Comparison of ENCODE assay signal across 8 mouse cellular contexts in genomic region chr11:51646751-51647667, GRCm38 (mm10). TPM values are rescaled to one million over a fixed set of nuclear protein-coding genes. Genes with fewer than 3 reads are reported as not detected.
DNase-seq lines count a peak whose midpoint lies in the region; ATAC-seq lines count a peak whose summit lies in the region.

No protein-coding gene starts in this region.

- H3K27ac ChIP-seq in midbrain, embryonic 12.5 days (replicated peaks), result 0 out of 2 replicates have a peak overlapping the region, but pooled peaks have one; percentile 4
- H3K27ac ChIP-seq in midbrain, embryonic 14.5 days (replicated peaks; ENCODE audit: low read depth, low read length), result no peak overlapping the region
- peak overlapping the region; percentile 7 for H3K27ac ChIP-seq in hindbrain, embryonic 15.5 days (replicated peaks)
- 0 out of 2 replicates have a peak overlapping the region, but pooled peaks have one; percentile 1 for H3K27ac ChIP-seq in liver, embryonic 12.5 days
- H3K27ac ChIP-seq in stomach, embryonic 16.5 days (ENCODE audit: low read length), result peak overlapping the region; percentile 48

- peaks cover 31% of the 10 kb centered on the region for H3K4me1 ChIP-seq in midbrain, embryonic 12.5 days
- H3K4me1 ChIP-seq in midbrain, embryonic 14.5 days (ENCODE audit: control insufficient read depth, insufficient read depth, low read length), result peaks cover 16% of the 10 kb centered on the region
- peaks cover 42% of the 10 kb centered on the region for H3K4me1 ChIP-seq in hindbrain, embryonic 15.5 days (replicated peaks)
- H3K4me1 ChIP-seq in liver, embryonic 12.5 days, result peaks cover 52% of the 10 kb centered on the region
- peaks cover 24% of the 10 kb centered on the region for H3K4me1 ChIP-seq in stomach, embryonic 16.5 days (ENCODE audit: control insufficient read depth, insufficient read depth, low read length)

- no peaks in the 10 kb centered on the region for H3K9me3 ChIP-seq in midbrain, embryonic 12.5 days
- no peaks in the 10 kb centered on the region for H3K9me3 ChIP-seq in midbrain, embryonic 14.5 days (ENCODE audit: control insufficient read depth, low read length)
- H3K9me3 ChIP-seq in hindbrain, embryonic 15.5 days, result no peaks in the 10 kb centered on the region
- H3K9me3 ChIP-seq in liver, embryonic 12.5 days (replicated peaks), result no peaks in the 10 kb centered on the region
- no peaks in the 10 kb centered on the region for H3K9me3 ChIP-seq in stomach, embryonic 16.5 days (replicated peaks; ENCODE audit: control insufficient read depth, low read length)

- 86% methylated on average over 15 of the region's 15 CpGs for WGBS in midbrain, embryonic 12.5 days
- 86% methylated on average over 15 of the region's 15 CpGs for WGBS in midbrain, embryonic 14.5 days
- 69% methylated on average over 15 of the region's 15 CpGs for WGBS in hindbrain, embryonic 15.5 days
- 38% methylated on average over 15 of the region's 15 CpGs for WGBS in liver, embryonic 12.5 days (ENCODE audit: insufficient replicate concordance)
- WGBS in stomach, embryonic 16.5 days, result 61% methylated on average over 15 of the region's 15 CpGs

- H3K9ac ChIP-seq in midbrain, embryonic 12.5 days (replicated peaks), result no peak overlapping the region
- H3K9ac ChIP-seq in midbrain, embryonic 14.5 days (replicated peaks; ENCODE audit: low read length), result no peak overlapping the region
- no peak overlapping the region for H3K9ac ChIP-seq in hindbrain, embryonic 15.5 days
- no peak overlapping the region for H3K9ac ChIP-seq in liver, embryonic 12.5 days
- H3K9ac ChIP-seq in stomach, embryonic 16.5 days (ENCODE audit: low read length), result peak overlapping the region; percentile 44; the same call in 1 of the 2 replicates

- no peak overlapping the region for H3K4me2 ChIP-seq in midbrain, embryonic 12.5 days (replicated peaks)
- no peak overlapping the region for H3K4me2 ChIP-seq in midbrain, embryonic 14.5 days (ENCODE audit: low read length)
- 0 out of 2 replicates have a peak overlapping the region, but pooled peaks have one; percentile 6 for H3K4me2 ChIP-seq in hindbrain, embryonic 15.5 days
- H3K4me2 ChIP-seq in liver, embryonic 12.5 days, result no peak overlapping the region
- peak overlapping the region; percentile 27; the same call in 1 of the 2 replicates for H3K4me2 ChIP-seq in stomach, embryonic 16.5 days (ENCODE audit: low read depth, low read length)

- 0 out of 2 replicates have a peak, but pooled peaks cover 3% of the 10 kb centered on the region for H3K36me3 ChIP-seq in midbrain, embryonic 12.5 days
- no peaks in the 10 kb centered on the region for H3K36me3 ChIP-seq in midbrain, embryonic 14.5 days (ENCODE audit: control insufficient read depth, insufficient read depth, low read length)
- 0 out of 2 replicates have a peak, but pooled peaks cover 9% of the 10 kb centered on the region for H3K36me3 ChIP-seq in hindbrain, embryonic 15.5 days
- peaks cover 2% of the 10 kb centered on the region; the same call in 1 of the 2 replicates for H3K36me3 ChIP-seq in liver, embryonic 12.5 days
- no peaks in the 10 kb centered on the region for H3K36me3 ChIP-seq in stomach, embryonic 16.5 days (ENCODE audit: control insufficient read depth, insufficient read depth, low read length)

- DNase-seq in midbrain, embryonic 14.5 days, result no peak
- DNase-seq in embryo, embryonic 9.5 days (ENCODE audit: extremely low spot score), result peak; percentile 29
- no peak for DNase-seq in T-cell, adult 2 months (ENCODE audit: low spot score)
- DNase-seq in gastrocnemius, postnatal 4 days (ENCODE audit: low spot score in 2 of 2), result no peak

- peaks cover 29% of the 10 kb centered on the region for H3K27me3 ChIP-seq in midbrain, embryonic 12.5 days
- H3K27me3 ChIP-seq in midbrain, embryonic 14.5 days (ENCODE audit: control insufficient read depth, insufficient read depth, low read length), result peaks cover 13% of the 10 kb centered on the region; the same call in 1 of the 2 replicates
- peaks cover 3% of the 10 kb centered on the region; the same call in 1 of the 2 replicates for H3K27me3 ChIP-seq in hindbrain, embryonic 15.5 days
- H3K27me3 ChIP-seq in liver, embryonic 12.5 days (replicated peaks), result peaks cover 68% of the 10 kb centered on the region
- H3K27me3 ChIP-seq in stomach, embryonic 16.5 days (ENCODE audit: control insufficient read depth, insufficient read depth, low read length), result no peaks in the 10 kb centered on the region

- no peak overlapping the region for H3K4me3 ChIP-seq in midbrain, embryonic 12.5 days
- H3K4me3 ChIP-seq in midbrain, embryonic 14.5 days (replicated peaks; ENCODE audit: low read depth, low read length), result no peak overlapping the region
- H3K4me3 ChIP-seq in hindbrain, embryonic 15.5 days, result no peak overlapping the region
- no peak overlapping the region for H3K4me3 ChIP-seq in liver, embryonic 12.5 days
- no peak overlapping the region for H3K4me3 ChIP-seq in stomach, embryonic 16.5 days (replicated peaks; ENCODE audit: low read length)

- ATAC-seq in midbrain, embryonic 12.5 days (ENCODE audit: low FRiP score, low read depth), result no peak
- no peak for ATAC-seq in midbrain, embryonic 14.5 days (ENCODE audit: low FRiP score, low TSS enrichment)
- ATAC-seq in hindbrain, embryonic 15.5 days (ENCODE audit: low FRiP score, low read depth), result no peak
- ATAC-seq in liver, embryonic 12.5 days, result no peak
- ATAC-seq in stomach, embryonic 16.5 days (ENCODE audit: insufficient read depth, low FRiP score), result no peak

RNA-seq across cellular contexts. Expression of gene N4bp3, which starts 3.6 kb away (rescaled TPM):
- 10.7 and 11.8 TPM in 2 replicates for polyA plus RNA-seq in midbrain, embryonic 12.5 days (2016; fragmentation: Nextera tagmentation; extraction: Ambion mirVana)
- 11.6 and 15.2 TPM in 2 replicates for polyA plus RNA-seq in midbrain, embryonic 14.5 days (2014; fragmentation: Nextera tagmentation; extraction: Ambion mirVana)
- polyA plus RNA-seq in hindbrain, embryonic 15.5 days (2015; fragmentation: Nextera tagmentation; extraction: Ambion mirVana), result 25.8 and 29.8 TPM in 2 replicates
- 4.9 and 5.3 TPM in 2 replicates for polyA plus RNA-seq in liver, embryonic 12.5 days (2016; fragmentation: Nextera tagmentation; extraction: Ambion mirVana)
- 20.7 and 21.0 TPM in 2 replicates for polyA plus RNA-seq in stomach, embryonic 16.5 days (2015; fragmentation: Nextera tagmentation; extraction: Ambion mirVana)
- total RNA-seq in gastrocnemius, postnatal 4 days (2021), result 10 to 100 TPM; 20.9 to 22.7 TPM

RNA-seq across cellular contexts. Expression of gene D930048N14Rik, which starts 3.7 kb away (rescaled TPM):
- 0.51 TPM in 2 replicates for polyA plus RNA-seq in midbrain, embryonic 12.5 days (2016; fragmentation: Nextera tagmentation; extraction: Ambion mirVana)
- polyA plus RNA-seq in midbrain, embryonic 14.5 days (2014; fragmentation: Nextera tagmentation; extraction: Ambion mirVana), result 0.85 and 1.00 TPM in 2 replicates
- 1.2 and 1.4 TPM in 2 replicates for polyA plus RNA-seq in hindbrain, embryonic 15.5 days (2015; fragmentation: Nextera tagmentation; extraction: Ambion mirVana)
- polyA plus RNA-seq in liver, embryonic 12.5 days (2016; fragmentation: Nextera tagmentation; extraction: Ambion mirVana), result 0.84 and 0.95 TPM in 2 replicates
- polyA plus RNA-seq in stomach, embryonic 16.5 days (2015; fragmentation: Nextera tagmentation; extraction: Ambion mirVana), result 5.9 and 6.4 TPM in 2 replicates
- 1 to 10 TPM; 1.1 to 1.6 TPM for total RNA-seq in gastrocnemius, postnatal 4 days (2021)

RNA-seq across cellular contexts. Expression of gene Rmnd5b, which starts 11.3 kb away (rescaled TPM):
- 44.3 and 46.8 TPM in 2 replicates for polyA plus RNA-seq in midbrain, embryonic 12.5 days (2016; fragmentation: Nextera tagmentation; extraction: Ambion mirVana)
- 79.2 and 87.7 TPM in 2 replicates for polyA plus RNA-seq in midbrain, embryonic 14.5 days (2014; fragmentation: Nextera tagmentation; extraction: Ambion mirVana)
- 74.2 and 79.6 TPM in 2 replicates for polyA plus RNA-seq in hindbrain, embryonic 15.5 days (2015; fragmentation: Nextera tagmentation; extraction: Ambion mirVana)
- polyA plus RNA-seq in liver, embryonic 12.5 days (2016; fragmentation: Nextera tagmentation; extraction: Ambion mirVana), result 30.4 and 34.4 TPM in 2 replicates
- 40.0 and 41.3 TPM in 2 replicates for polyA plus RNA-seq in stomach, embryonic 16.5 days (2015; fragmentation: Nextera tagmentation; extraction: Ambion mirVana)
- 10 to 100 TPM; 20.9 to 23.0 TPM for total RNA-seq in gastrocnemius, postnatal 4 days (2021)

RNA-seq across cellular contexts. Expression of gene Nhp2, which starts 27.5 kb away (rescaled TPM):
- polyA plus RNA-seq in midbrain, embryonic 12.5 days (2016; fragmentation: Nextera tagmentation; extraction: Ambion mirVana), result 118 and 128 TPM in 2 replicates
- polyA plus RNA-seq in midbrain, embryonic 14.5 days (2014; fragmentation: Nextera tagmentation; extraction: Ambion mirVana), result 107 and 115 TPM in 2 replicates
- 105 TPM in 2 replicates for polyA plus RNA-seq in hindbrain, embryonic 15.5 days (2015; fragmentation: Nextera tagmentation; extraction: Ambion mirVana)
- polyA plus RNA-seq in liver, embryonic 12.5 days (2016; fragmentation: Nextera tagmentation; extraction: Ambion mirVana), result 217 and 228 TPM in 2 replicates
- polyA plus RNA-seq in stomach, embryonic 16.5 days (2015; fragmentation: Nextera tagmentation; extraction: Ambion mirVana), result 133 and 138 TPM in 2 replicates
- 10 to 100 TPM; 35.4 to 37.3 TPM for total RNA-seq in gastrocnemius, postnatal 4 days (2021)

RNA-seq across cellular contexts. Expression of gene Hnrnpab, which starts 40.4 kb away (rescaled TPM):
- 771 and 878 TPM in 2 replicates for polyA plus RNA-seq in midbrain, embryonic 12.5 days (2016; fragmentation: Nextera tagmentation; extraction: Ambion mirVana)
- 489 and 530 TPM in 2 replicates for polyA plus RNA-seq in midbrain, embryonic 14.5 days (2014; fragmentation: Nextera tagmentation; extraction: Ambion mirVana)
- 322 and 330 TPM in 2 replicates for polyA plus RNA-seq in hindbrain, embryonic 15.5 days (2015; fragmentation: Nextera tagmentation; extraction: Ambion mirVana)
- 503 and 514 TPM in 2 replicates for polyA plus RNA-seq in liver, embryonic 12.5 days (2016; fragmentation: Nextera tagmentation; extraction: Ambion mirVana)
- 201 and 238 TPM in 2 replicates for polyA plus RNA-seq in stomach, embryonic 16.5 days (2015; fragmentation: Nextera tagmentation; extraction: Ambion mirVana)
- 100 to 1,000 TPM; 218 to 241 TPM for total RNA-seq in gastrocnemius, postnatal 4 days (2021)

Comparison
In these comparisons a context has a peak if more than half of its experiments do, and no peak if none do; other contexts are left out.
1. H3K4me2 ChIP-seq: peak in hindbrain, embryonic 15.5 days (single experiment) and stomach, embryonic 16.5 days (single experiment); none in midbrain, embryonic 12.5 days (single experiment), midbrain, embryonic 14.5 days (single experiment) and liver, embryonic 12.5 days (single experiment).